In genomic region chr13:119742711-119743415, GRCm38 (mm10) we compare ENCODE assay signal across 25 mouse cellular contexts. TPM values are rescaled to one million over a fixed set of nuclear protein-coding genes. Genes with fewer than 3 reads are reported as not detected.
DNase-seq lines count a peak whose midpoint lies in the region; ATAC-seq and TF ChIP-seq lines count a peak whose summit lies in the region.
"Had no signal": no experiment of that assay in that cellular context is flagged by ENCODE, and none has a peak within 500 bp of the region (broad histone marks: within the 10 kb centered on the region; RNA-seq: fewer than 3 reads in every experiment).

No protein-coding gene starts in this region.

- H3K27me3 ChIP-seq in heart, embryonic 13.5 days (replicated peaks) = no peaks in the 10 kb centered on the region
- H3K27me3 ChIP-seq: embryonic facial prominence, embryonic 12.5 days; midbrain, embryonic 15.5 days; stomach, embryonic 15.5 days had no signal

- H3K9me3 ChIP-seq in heart, embryonic 13.5 days = no peaks in the 10 kb centered on the region
- H3K9me3 ChIP-seq: embryonic facial prominence, embryonic 12.5 days; hindbrain, embryonic 10.5 days; limb, embryonic 10.5 days; midbrain, embryonic 15.5 days; stomach, embryonic 15.5 days had no signal

- no peak for TF ChIP-seq CTCF in cortical plate, adult 2 months (IDR thresholded peaks at IDR 0.05; ENCODE audit: extremely low read depth, insufficient read depth, low read length)

- ATAC-seq in heart, embryonic 13.5 days (ENCODE audit: extremely low read depth, insufficient number of reproducible peaks, low FRiP score, low TSS enrichment) = no peak
- ATAC-seq: activated CD4-positive, CD25-positive, alpha-beta regulatory T cell, adult 4 months had no signal

- peaks cover 8% of the 10 kb centered on the region for H3K4me1 ChIP-seq in heart, embryonic 13.5 days
- H3K4me1 ChIP-seq in cortical plate, adult 2 months (ENCODE audit: control insufficient read depth, insufficient read depth, low read length) = peaks cover 13% of the 10 kb centered on the region

- no peak for DNase-seq in heart, postnatal 36 days
- DNase-seq in left cerebral cortex, postnatal 25 days (ENCODE audit: low spot score in 2 of 2) = peak; percentile 43 to 51
- no peak for DNase-seq in left cerebral cortex, postnatal 10 days (ENCODE audit: extremely low spot score in 1 of 2, low spot score in 2 of 2)
- no peak for DNase-seq in urinary bladder, postnatal 36 days (ENCODE audit: low spot score in 2 of 2)
- DNase-seq in cerebellum, adult 9-10 months = no peak
- DNase-seq: adrenal gland, postnatal 10 days; cerebellum, adult 18-20 months; forebrain, postnatal 0 days; gastrocnemius, adult 2 months; heart, adult 2 months; kidney, adult 8-10 months; kidney, postnatal 25 days; layer of hippocampus, adult 9-11 months; lung, adult 18-20 months; lung, postnatal 14 days had no signal

- H3K9ac ChIP-seq in heart, embryonic 13.5 days = no peak overlapping the region
- H3K9ac ChIP-seq: embryonic facial prominence, embryonic 12.5 days; forebrain, postnatal 0 days; midbrain, embryonic 15.5 days; stomach, embryonic 15.5 days had no signal

- WGBS in heart, embryonic 13.5 days = 73% methylated on average over 6 of the region's 6 CpGs

- H3K27ac ChIP-seq in heart, embryonic 13.5 days (replicated peaks) = no peak overlapping the region
- H3K27ac ChIP-seq in cortical plate, adult 2 months (ENCODE audit: insufficient read depth, low read length) = peak overlapping the region; percentile 75
- H3K27ac ChIP-seq: embryonic facial prominence, embryonic 12.5 days; gastrocnemius, adult 2 months; heart, adult 2 months; limb, embryonic 10.5 days; stomach, embryonic 15.5 days had no signal

- no peak overlapping the region for H3K4me3 ChIP-seq in heart, embryonic 13.5 days
- no peak overlapping the region for H3K4me3 ChIP-seq in cortical plate, adult 2 months (ENCODE audit: insufficient read depth, low read length)
- H3K4me3 ChIP-seq: erythroblast, embryonic 14.5 days; myocyte; stomach, embryonic 15.5 days had no signal

- intact Hi-C loops in heart, postnatal 36 days (cut with DNase I) = no loop called here
- intact Hi-C loops in left cerebral cortex, postnatal 25 days (cut with DNase I) = loop anchor here (2.0 kb wide), 1 partner anchor 48 kb away; the partner anchor contains the start of gene Zfp131
- intact Hi-C loops in left cerebral cortex, postnatal 10 days (cut with DNase I) = no loop called here

- no peaks in the 10 kb centered on the region for H3K36me3 ChIP-seq in heart, embryonic 13.5 days
- H3K36me3 ChIP-seq: embryonic facial prominence, embryonic 12.5 days; hindbrain, embryonic 10.5 days; limb, embryonic 10.5 days; midbrain, embryonic 15.5 days; stomach, embryonic 15.5 days had no signal

- 0 out of 2 replicates have a peak overlapping the region, but pooled peaks have one; percentile 76 for H3K4me2 ChIP-seq in heart, embryonic 13.5 days

- no peak for TF ChIP-seq POLR2A in cortical plate, adult 2 months (IDR thresholded peaks at IDR 0.05; ENCODE audit: extremely low read depth, insufficient read depth, low read length)

RNA-seq across cellular contexts. Expression of gene Nim1k, which starts 12.8 kb away (rescaled TPM):
- 0.50 and 0.53 TPM in 2 replicates for polyA plus RNA-seq in heart, embryonic 13.5 days (2015; fragmentation: Nextera tagmentation; extraction: Ambion mirVana)
- 1 to 10 TPM; 1.2 to 1.6 TPM for total RNA-seq in heart, postnatal 36 days (2021)
- 10 to 100 TPM; 13.6 to 16.3 TPM for total RNA-seq in left cerebral cortex, postnatal 25 days (2021)
- 10 to 100 TPM; 15.2 to 16.3 TPM for total RNA-seq in left cerebral cortex, postnatal 10 days (2021)
- polyA plus RNA-seq in cortical plate, adult 2 months (2012; rRNA removed) = 7.0 and 7.4 TPM in 2 replicates
- polyA plus RNA-seq: erythroblast, embryonic 14.5 days had no signal

RNA-seq across cellular contexts. Expression of gene Zfp131, which starts 47.8 kb away (rescaled TPM):
- 20.7 and 20.8 TPM in 2 replicates for polyA plus RNA-seq in heart, embryonic 13.5 days (2015; fragmentation: Nextera tagmentation; extraction: Ambion mirVana)
- 10 to 100 TPM; 17.0 to 19.0 TPM for total RNA-seq in heart, postnatal 36 days (2021)
- total RNA-seq in left cerebral cortex, postnatal 25 days (2021) = 10 to 100 TPM; 44.2 to 48.2 TPM
- total RNA-seq in left cerebral cortex, postnatal 10 days (2021) = 10 to 100 TPM; 41.5 to 44.3 TPM
- 25.4 and 26.0 TPM in 2 replicates for polyA plus RNA-seq in cortical plate, adult 2 months (2012; rRNA removed)

RNA-seq across cellular contexts. Expression of gene Hmgcs1, which starts 52.7 kb away (rescaled TPM):
- polyA plus RNA-seq in heart, embryonic 13.5 days (2015; fragmentation: Nextera tagmentation; extraction: Ambion mirVana) = 76.1 and 78.9 TPM in 2 replicates
- 10 to 100 TPM; 38.6 to 39.0 TPM for total RNA-seq in heart, postnatal 36 days (2021)
- total RNA-seq in left cerebral cortex, postnatal 25 days (2021) = 100 to 1,000 TPM; 301 to 304 TPM
- 100 to 1,000 TPM; 639 to 688 TPM for total RNA-seq in left cerebral cortex, postnatal 10 days (2021)
- polyA plus RNA-seq in cortical plate, adult 2 months (2012; rRNA removed) = 186 and 222 TPM in 2 replicates

Comparison
In these comparisons a context has a peak if more than half of its experiments do, and no peak if none do; other contexts are left out.
1. DNase-seq: peak in left cerebral cortex, postnatal 25 days (2 of 2); none in heart, postnatal 36 days (0 of 2), left cerebral cortex, postnatal 10 days (0 of 2), urinary bladder, postnatal 36 days (0 of 2) and cerebellum, adult 9-10 months (single experiment).
2. RNA of gene Nim1k, which starts 12.8 kb away (total RNA-seq): 15.2 to 16.3 TPM in left cerebral cortex, postnatal 10 days and 13.6 to 16.3 TPM in left cerebral cortex, postnatal 25 days; 1.2 to 1.6 TPM in heart, postnatal 36 days; every median in the first group is over 4 times any median in the second.
3. RNA of gene Hmgcs1, which starts 52.7 kb away (total RNA-seq): 639 to 688 TPM in left cerebral cortex, postnatal 10 days and 301 to 304 TPM in left cerebral cortex, postnatal 25 days; 38.6 to 39.0 TPM in heart, postnatal 36 days; every median in the first group is over 4 times any median in the second.